Mouse (Mus musculus): ENCODE measurements around the gene Rcbtb2.

Rcbtb2 gene

GRCm38 (mm10) chr14:73122923-73123278 lies at the start of gene Rcbtb2:
TSS of gene Rcbtb2 (plus strand) at chr14:73123037.
- in situ Hi-C loops (cut with MboI, MseI), result no loop called here

GRCm38 (mm10) chr14:73083563-73083962 lies 39.3 kb upstream of the Rcbtb2 start:
- in situ Hi-C loops (cut with MboI, MseI), result no loop called here

GRCm38 (mm10) chr14:73086425-73086824 lies 36.4 kb upstream of the Rcbtb2 start:
- in situ Hi-C loops (cut with MboI, MseI), result loop anchor here in 1 of 2 experiments (5.0 kb wide), 1 partner anchor 44 kb away; no protein-coding TSS in a partner anchor

GRCm38 (mm10) chr14:73087247-73087646 lies 35.6 kb upstream of the Rcbtb2 start:
- in situ Hi-C loops (cut with MboI, MseI), result loop anchor here in 1 of 2 experiments (5.0 kb wide), 1 partner anchor 45 kb away; no protein-coding TSS in a partner anchor

- in situ Hi-C loops (cut with MboI, MseI), result loop anchor here in 1 of 2 experiments (5.0 kb wide), 1 partner anchor 45 kb away; no protein-coding TSS in a partner anchor
Measured at GRCm38 (mm10) chr14:73087746-73088145, 35.1 kb upstream of the Rcbtb2 start.

- in situ Hi-C loops (cut with MboI, MseI), result loop anchor here in 1 of 2 experiments (5.0 kb wide), 1 partner anchor 46 kb away; no protein-coding TSS in a partner anchor
Measured at GRCm38 (mm10) chr14:73088224-73088623, 34.6 kb upstream of the Rcbtb2 start.

GRCm38 (mm10) chr14:73092871-73093270 lies 30.0 kb upstream of the Rcbtb2 start:
- in situ Hi-C loops (cut with MboI, MseI), result loop anchor here (10.0 kb wide), 3 partner anchors 418 to 952 kb away; no protein-coding TSS in a partner anchor

- in situ Hi-C loops (cut with MboI, MseI), result loop anchor here (10.0 kb wide), 3 partner anchors 420 to 950 kb away; no protein-coding TSS in a partner anchor
Measured at GRCm38 (mm10) chr14:73094802-73095550, 27.9 kb upstream of the Rcbtb2 start.

- in situ Hi-C loops (cut with MboI, MseI), result loop anchor here (10.0 kb wide), 3 partner anchors 424 to 946 kb away; no protein-coding TSS in a partner anchor
Measured at GRCm38 (mm10) chr14:73098677-73099387, 24.0 kb upstream of the Rcbtb2 start.

GRCm38 (mm10) chr14:73102270-73102865 lies 20.5 kb upstream of the Rcbtb2 start:
- in situ Hi-C loops (cut with MboI, MseI), result loop anchor here in 1 of 2 experiments (5.0 to 10.0 kb wide), 2 partner anchors 100 to 202 kb away; no protein-coding TSS in a partner anchor

GRCm38 (mm10) chr14:73102986-73103385 lies 19.9 kb upstream of the Rcbtb2 start:
- in situ Hi-C loops (cut with MboI, MseI), result loop anchor here in 1 of 2 experiments (5.0 to 10.0 kb wide), 2 partner anchors 101 to 202 kb away; no protein-coding TSS in a partner anchor

- in situ Hi-C loops (cut with MboI, MseI), result loop anchor here (5.0 to 10.0 kb wide), 3 partner anchors 103 to 200 kb away; no protein-coding TSS in a partner anchor
Measured at GRCm38 (mm10) chr14:73104913-73105312, 17.9 kb upstream of the Rcbtb2 start.

GRCm38 (mm10) chr14:73105407-73106185 lies 17.2 kb upstream of the Rcbtb2 start:
- in situ Hi-C loops (cut with MboI, MseI), result loop anchor here (5.0 to 10.0 kb wide), 2 partner anchors 147 to 199 kb away; no protein-coding TSS in a partner anchor

- in situ Hi-C loops (cut with MboI, MseI), result loop anchor here (5.0 to 10.0 kb wide), 2 partner anchors 146 to 199 kb away; no protein-coding TSS in a partner anchor
Measured at GRCm38 (mm10) chr14:73106234-73106711, 16.6 kb upstream of the Rcbtb2 start.

GRCm38 (mm10) chr14:73106957-73107356 lies 15.9 kb upstream of the Rcbtb2 start:
- in situ Hi-C loops (cut with MboI, MseI), result loop anchor here (5.0 to 10.0 kb wide), 2 partner anchors 145 to 198 kb away; no protein-coding TSS in a partner anchor

GRCm38 (mm10) chr14:73107371-73107770 lies 15.5 kb upstream of the Rcbtb2 start:
- in situ Hi-C loops (cut with MboI, MseI), result loop anchor here (5.0 to 10.0 kb wide), 2 partner anchors 145 to 197 kb away; no protein-coding TSS in a partner anchor

- in situ Hi-C loops (cut with MboI, MseI), result loop anchor here (5.0 to 10.0 kb wide), 2 partner anchors 144 to 197 kb away; no protein-coding TSS in a partner anchor
Measured at GRCm38 (mm10) chr14:73107952-73108351, 14.9 kb upstream of the Rcbtb2 start.

- in situ Hi-C loops (cut with MboI, MseI), result loop anchor here in 1 of 2 experiments (10.0 kb wide), 1 partner anchor 124 kb away; the partner anchor contains the start of gene Lpar6
Measured at GRCm38 (mm10) chr14:73110682-73111081, 12.2 kb upstream of the Rcbtb2 start.

GRCm38 (mm10) chr14:73111091-73111490 lies 11.7 kb upstream of the Rcbtb2 start:
- in situ Hi-C loops (cut with MboI, MseI), result loop anchor here in 1 of 2 experiments (10.0 kb wide), 1 partner anchor 124 kb away; the partner anchor contains the start of gene Lpar6
